Mouse (Mus musculus): ENCODE measurements at regions not wholly inside any gene's neighbourhood (a gene's known extent, or its start where the extent isn't known, plus 50 kb on each side); places are given as distances from the start of the nearest gene placed in this dataset.

DNA sequence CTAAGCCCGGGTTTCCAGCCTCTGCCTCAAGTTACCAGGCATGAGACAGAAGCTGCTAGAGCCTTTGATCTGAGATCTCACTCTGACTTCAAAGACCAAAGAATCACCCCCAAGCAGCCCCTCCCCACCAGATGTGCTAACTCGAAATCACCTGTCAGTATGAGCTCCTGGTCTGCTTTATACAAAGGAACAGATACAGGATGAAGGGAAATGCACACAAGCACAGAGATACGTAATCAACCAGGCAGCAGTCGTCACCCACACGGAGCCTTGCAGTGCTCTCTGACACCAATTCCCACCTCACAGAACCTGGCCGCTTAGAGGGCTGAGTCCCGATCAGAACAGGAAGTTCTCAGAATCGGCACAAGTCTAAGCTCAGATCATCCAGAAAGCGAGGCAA is 90.6 kb downstream of the Psmg1 start:
- no peak for DNase-seq
- WGBS, result 81% methylated on average over 9 of the region's 9 CpGs

DNA sequence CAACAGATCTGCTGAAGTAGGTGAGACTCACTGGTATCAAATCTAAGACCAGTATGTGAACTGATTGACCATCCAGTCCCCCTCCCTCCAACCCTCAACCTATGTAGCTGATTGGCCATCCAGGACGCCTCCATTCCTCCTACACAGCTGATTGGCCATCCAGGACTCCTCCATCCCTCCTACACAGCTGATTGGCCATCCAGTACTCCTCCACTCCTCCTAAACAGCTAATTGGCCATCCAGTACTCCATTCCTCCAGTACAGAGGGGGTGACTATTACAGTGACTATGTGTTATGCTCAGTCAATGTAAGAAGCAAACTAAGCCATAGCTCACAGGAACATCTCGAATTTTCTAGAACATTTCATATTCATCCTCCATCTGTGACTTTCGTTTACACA is 91.1 kb downstream of the Psmg1 start:
- Histone ChIP-seq H3K9ac (no peak overlapping the region), H3K27ac (ENCODE audit: low read depth, low read length) (no peak overlapping the region), H3K27me3 (ENCODE audit: insufficient read depth, low read length) (no peaks in the 10 kb centered on the region), H3K36me3 (ENCODE audit: insufficient read depth) (no peaks in the 10 kb centered on the region), H3K4me2 (ENCODE audit: low read depth) (no peak overlapping the region), H3K9me3 (ENCODE audit: low read length) (no peaks in the 10 kb centered on the region), H3K4me1 (ENCODE audit: insufficient read depth) (no peaks in the 10 kb centered on the region), H3K4me3 (ENCODE audit: low read depth, low read length) (no peak overlapping the region)
- 73% methylated on average over 3 of the region's 3 CpGs for WGBS
- DNase-seq (no peak), ATAC-seq (no peak; the same call in 1 of the 2 replicates)
- TF ChIP-seq CTCF (IDR thresholded peaks at IDR 0.05; ENCODE audit: low read depth), result no peak

More for the DNA sequence above, 90.6 kb downstream of the Psmg1 start:
- no peak for TF ChIP-seq CTCF (IDR thresholded peaks at IDR 0.05; ENCODE audit: low read depth)
- H3K36me3 ChIP-seq (ENCODE audit: insufficient read depth), result no peaks in the 10 kb centered on the region
- ATAC-seq, result no peak
- no peak overlapping the region for H3K27ac ChIP-seq (ENCODE audit: low read depth, low read length)
- H3K4me1 ChIP-seq (ENCODE audit: insufficient read depth), result no peaks in the 10 kb centered on the region
- H3K4me2 ChIP-seq (ENCODE audit: low read depth), result no peak overlapping the region
- H3K4me3 ChIP-seq (ENCODE audit: low read depth, low read length), result no peak overlapping the region
- H3K27me3 ChIP-seq (ENCODE audit: insufficient read depth, low read length), result no peaks in the 10 kb centered on the region
- H3K9me3 ChIP-seq (ENCODE audit: low read length), result no peaks in the 10 kb centered on the region
- H3K9ac ChIP-seq, result no peak overlapping the region

DNA sequence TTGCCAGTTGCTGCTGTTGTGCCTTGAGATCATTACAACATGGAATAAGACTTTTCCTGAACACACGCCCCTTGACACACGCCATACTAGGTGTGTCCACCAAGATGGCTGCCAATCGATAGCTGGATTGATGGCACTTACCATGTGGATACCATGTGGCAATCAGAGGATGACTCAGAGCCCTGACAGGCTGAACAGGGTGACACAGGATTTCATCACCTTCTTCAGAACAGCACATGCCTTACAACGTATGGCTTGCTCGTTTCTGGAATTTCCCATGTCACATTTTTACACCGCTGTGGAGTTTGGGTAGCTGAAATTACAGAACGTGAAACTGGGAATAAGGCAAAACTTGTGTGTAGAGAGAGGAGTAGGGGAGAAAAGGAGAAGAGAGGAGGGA is 92.9 kb downstream of the Psmg1 start:
- Histone ChIP-seq H3K4me3 (ENCODE audit: low read depth, low read length) (no peak overlapping the region), H3K4me2 (ENCODE audit: low read depth) (no peak overlapping the region), H3K36me3 (ENCODE audit: insufficient read depth) (no peaks in the 10 kb centered on the region), H3K4me1 (ENCODE audit: insufficient read depth) (no peaks in the 10 kb centered on the region), H3K9me3 (ENCODE audit: low read length) (no peaks in the 10 kb centered on the region), H3K27me3 (ENCODE audit: insufficient read depth, low read length) (no peaks in the 10 kb centered on the region), H3K9ac (no peak overlapping the region), H3K27ac (ENCODE audit: low read depth, low read length) (no peak overlapping the region)
- TF ChIP-seq CTCF (IDR thresholded peaks at IDR 0.05; ENCODE audit: low read depth), result no peak
- DNase-seq, result no peak
- no peak for ATAC-seq
- 88% methylated on average over 7 of the region's 7 CpGs for WGBS

DNA sequence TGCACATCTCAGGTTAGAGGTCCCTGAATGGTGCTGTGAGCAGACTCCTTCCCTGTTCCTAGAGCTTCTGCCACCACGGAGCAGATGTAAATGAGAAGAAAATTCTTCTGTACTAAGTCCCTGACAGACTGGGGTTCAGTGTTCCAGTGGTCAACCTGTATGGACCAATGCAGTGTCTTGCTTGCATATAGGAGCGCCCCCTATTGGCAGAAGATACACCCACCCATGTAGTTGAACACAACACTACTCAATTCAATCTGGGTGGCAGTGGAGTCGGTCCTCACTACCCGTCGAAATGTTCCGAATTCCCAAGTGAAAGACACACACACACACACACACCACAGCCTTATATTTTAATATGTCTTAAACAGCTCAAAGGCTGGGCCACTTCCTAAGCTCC is 94.6 kb downstream of the Psmg1 start:
- ATAC-seq (no peak), DNase-seq (no peak)
- Histone ChIP-seq H3K27ac (ENCODE audit: low read depth, low read length) (no peak overlapping the region), H3K4me1 (ENCODE audit: insufficient read depth) (no peaks in the 10 kb centered on the region), H3K9me3 (ENCODE audit: low read length) (no peaks in the 10 kb centered on the region), H3K4me2 (ENCODE audit: low read depth) (no peak overlapping the region), H3K36me3 (ENCODE audit: insufficient read depth) (no peaks in the 10 kb centered on the region), H3K27me3 (ENCODE audit: insufficient read depth, low read length) (no peaks in the 10 kb centered on the region), H3K9ac (no peak overlapping the region), H3K4me3 (ENCODE audit: low read depth, low read length) (no peak overlapping the region)
- 76% methylated on average over 6 of the region's 6 CpGs for WGBS
- no peak for TF ChIP-seq CTCF (IDR thresholded peaks at IDR 0.05; ENCODE audit: low read depth)

DNA sequence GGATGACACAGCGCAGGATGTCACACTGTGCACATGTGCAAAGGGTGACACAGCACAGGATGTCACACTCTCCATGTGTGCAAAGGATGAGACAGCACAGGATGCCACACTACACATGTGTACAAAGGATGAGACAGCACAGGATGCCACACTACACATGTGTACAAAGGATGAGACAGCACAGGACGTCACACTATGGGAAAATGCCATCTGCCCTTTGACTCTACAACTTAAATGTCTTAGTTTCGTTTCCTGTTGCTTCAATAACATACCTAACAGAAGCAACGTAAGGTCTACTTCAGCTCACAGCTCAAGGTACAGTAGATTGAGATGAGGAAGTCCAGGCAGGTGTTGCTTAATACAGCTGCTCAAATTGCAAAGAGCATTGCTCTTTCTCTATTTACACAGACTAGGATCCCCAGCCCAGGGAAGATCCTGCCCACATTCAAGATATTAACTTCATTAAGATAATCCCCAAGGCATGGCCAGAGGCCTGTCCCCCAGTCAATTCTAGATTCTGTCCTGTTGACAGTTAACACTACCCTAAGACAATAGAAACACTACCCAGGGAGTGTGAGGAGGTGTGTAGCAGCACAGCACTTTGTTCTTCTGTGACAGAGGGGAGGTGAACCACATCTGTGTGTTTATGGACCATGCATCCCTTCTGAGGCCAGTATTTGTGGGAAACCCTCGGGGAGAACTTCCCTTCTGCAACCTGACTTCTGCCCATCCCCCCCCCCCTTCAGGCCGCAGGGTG is 97.0 kb downstream of the Psmg1 start:
- Histone ChIP-seq H3K4me2 (ENCODE audit: low read depth) (no peak overlapping the region), H3K36me3 (ENCODE audit: insufficient read depth) (no peaks in the 10 kb centered on the region), H3K4me3 (ENCODE audit: low read depth, low read length) (no peak overlapping the region), H3K9ac (no peak overlapping the region), H3K27ac (ENCODE audit: low read depth, low read length) (no peak overlapping the region), H3K4me1 (ENCODE audit: insufficient read depth) (no peaks in the 10 kb centered on the region), H3K27me3 (ENCODE audit: insufficient read depth, low read length) (no peaks in the 10 kb centered on the region), H3K9me3 (ENCODE audit: low read length) (no peaks in the 10 kb centered on the region)
- no peak for TF ChIP-seq CTCF (IDR thresholded peaks at IDR 0.05; ENCODE audit: low read depth)
- DNase-seq, result no peak
- 82% methylated on average over 6 of the region's 6 CpGs for WGBS
- ATAC-seq, result no peak

DNA sequence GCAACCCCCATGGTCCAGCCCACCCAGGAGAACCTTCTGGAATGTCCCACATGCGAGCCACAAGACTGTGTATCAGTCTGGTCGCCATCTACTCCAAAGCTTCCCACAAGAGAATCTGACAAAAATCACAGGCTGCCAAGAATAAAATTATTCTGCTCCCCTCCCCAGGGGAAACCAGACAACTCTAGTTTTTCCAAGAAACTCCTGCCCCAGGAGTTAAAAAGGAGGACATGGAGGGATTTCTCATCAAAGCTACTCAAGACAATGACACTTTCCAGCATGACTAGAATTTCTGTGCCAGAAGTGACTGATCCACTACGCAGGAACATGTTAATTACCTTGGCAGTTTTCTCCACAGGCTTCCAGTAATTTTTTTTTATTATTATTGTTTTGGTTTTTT is 98.4 kb downstream of the Psmg1 start:
- H3K27ac ChIP-seq (ENCODE audit: low read depth, low read length), result no peak overlapping the region
- no peak for TF ChIP-seq CTCF (IDR thresholded peaks at IDR 0.05; ENCODE audit: low read depth)
- WGBS, result 71% methylated on average over 3 of the region's 3 CpGs

DNA sequence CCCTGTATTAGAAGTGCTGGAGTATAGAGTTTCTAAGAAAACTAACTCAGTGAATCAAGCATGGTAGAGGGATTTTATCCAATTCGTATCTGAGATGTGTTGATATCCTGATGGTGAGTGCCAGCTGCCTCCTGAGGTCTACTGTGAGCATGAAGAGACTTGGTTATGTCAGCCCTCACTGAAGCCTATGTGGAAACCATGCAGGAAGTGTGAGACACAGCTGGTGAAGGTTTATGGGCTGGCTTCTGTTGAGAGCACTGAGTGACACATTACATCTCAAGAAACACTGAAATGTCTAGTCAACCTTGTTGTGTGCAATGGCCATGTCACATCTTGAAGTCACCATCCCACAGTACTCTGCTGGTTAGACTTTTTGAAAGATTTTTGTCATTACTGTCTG is 104.6 kb downstream of the Psmg1 start:
- Histone ChIP-seq H3K4me2 (ENCODE audit: low read depth) (no peak overlapping the region), H3K9me3 (ENCODE audit: low read length) (no peaks in the 10 kb centered on the region), H3K4me3 (ENCODE audit: low read depth, low read length) (no peak overlapping the region), H3K36me3 (ENCODE audit: insufficient read depth) (no peaks in the 10 kb centered on the region), H3K4me1 (ENCODE audit: insufficient read depth) (no peaks in the 10 kb centered on the region), H3K27ac (ENCODE audit: low read depth, low read length) (no peak overlapping the region), H3K9ac (no peak overlapping the region), H3K27me3 (ENCODE audit: insufficient read depth, low read length) (no peaks in the 10 kb centered on the region)
- DNase-seq, result no peak
- no peak for TF ChIP-seq CTCF (IDR thresholded peaks at IDR 0.05; ENCODE audit: low read depth)
- 85% methylated on average over 1 of the region's 1 CpGs for WGBS
- ATAC-seq, result no peak

More for the DNA sequence above, 98.4 kb downstream of the Psmg1 start:
- no peak overlapping the region for H3K4me2 ChIP-seq (ENCODE audit: low read depth)
- no peaks in the 10 kb centered on the region for H3K9me3 ChIP-seq (ENCODE audit: low read length)
- H3K4me3 ChIP-seq (ENCODE audit: low read depth, low read length), result no peak overlapping the region
- H3K9ac ChIP-seq, result no peak overlapping the region
- H3K36me3 ChIP-seq (ENCODE audit: insufficient read depth), result no peaks in the 10 kb centered on the region
- ATAC-seq (no peak), DNase-seq (no peak)
- H3K4me1 ChIP-seq (ENCODE audit: insufficient read depth), result no peaks in the 10 kb centered on the region
- no peaks in the 10 kb centered on the region for H3K27me3 ChIP-seq (ENCODE audit: insufficient read depth, low read length)
